Mouse (Mus musculus) adrenal gland, postnatal 25 days (tissue): ENCODE results near the gene Tspan4. TPM values are rescaled to one million over a fixed set of nuclear protein-coding genes. Genes with fewer than 3 reads are reported as not detected.
A peak's percentile ranks its signal among the peaks of the same experiment; 100 is the strongest.

Experiments used
- DNase-seq: peaks from one replicate; pipeline ENCODE4 v3.0.0; 2021; ENCODE audit warnings: mixed read lengths
- total RNA-seq: library from RNA; stranded (reverse); gene quantifications from 2 replicates; pipeline ENCODE4 v1.2.3, GENCODE M21; 2021

Tspan4 gene
- total RNA-seq, 1 experiment from 2014 or later = 99.3 TPM

DNA sequence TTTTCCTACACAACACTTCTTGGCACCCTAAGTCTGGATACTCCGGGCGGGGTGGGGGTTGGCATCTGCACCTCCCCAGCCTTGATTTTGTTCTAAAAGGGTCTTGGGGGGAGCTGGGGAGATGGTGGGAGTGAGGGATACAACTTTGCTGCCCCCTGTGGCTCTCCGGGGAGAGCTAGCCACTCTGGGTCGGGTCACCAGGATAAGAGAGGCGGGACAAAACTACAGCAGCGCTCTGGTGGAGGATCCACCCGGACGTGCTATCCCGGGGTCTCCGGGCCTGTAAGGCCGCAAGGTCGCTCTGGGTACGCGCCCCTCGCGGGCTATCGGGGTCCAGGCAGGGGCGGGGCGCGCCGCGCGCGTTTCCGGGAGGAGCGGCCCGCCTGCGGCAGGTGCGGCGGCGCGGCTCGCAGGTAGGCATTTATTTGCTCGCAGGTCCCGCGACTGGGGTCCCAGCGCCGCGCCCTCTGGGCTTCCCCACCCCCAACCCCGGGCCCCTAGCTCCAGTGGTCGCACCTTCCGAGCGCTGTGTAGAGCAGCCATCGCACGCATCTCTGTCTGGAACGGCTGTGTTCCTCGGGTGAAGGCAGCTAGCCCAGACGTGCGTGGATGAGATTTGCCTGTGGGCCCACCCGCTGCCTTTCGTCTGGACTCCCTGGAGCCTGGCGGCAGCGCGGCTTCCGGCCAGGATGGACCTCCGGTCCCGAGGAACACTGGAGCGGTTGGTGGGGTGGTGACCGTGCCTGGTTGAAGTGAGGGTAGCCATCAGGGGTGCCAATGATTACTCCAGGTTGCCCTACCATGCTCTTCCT is 13.3 kb upstream of the Tspan4 start:
- DNase-seq = no peak

DNA sequence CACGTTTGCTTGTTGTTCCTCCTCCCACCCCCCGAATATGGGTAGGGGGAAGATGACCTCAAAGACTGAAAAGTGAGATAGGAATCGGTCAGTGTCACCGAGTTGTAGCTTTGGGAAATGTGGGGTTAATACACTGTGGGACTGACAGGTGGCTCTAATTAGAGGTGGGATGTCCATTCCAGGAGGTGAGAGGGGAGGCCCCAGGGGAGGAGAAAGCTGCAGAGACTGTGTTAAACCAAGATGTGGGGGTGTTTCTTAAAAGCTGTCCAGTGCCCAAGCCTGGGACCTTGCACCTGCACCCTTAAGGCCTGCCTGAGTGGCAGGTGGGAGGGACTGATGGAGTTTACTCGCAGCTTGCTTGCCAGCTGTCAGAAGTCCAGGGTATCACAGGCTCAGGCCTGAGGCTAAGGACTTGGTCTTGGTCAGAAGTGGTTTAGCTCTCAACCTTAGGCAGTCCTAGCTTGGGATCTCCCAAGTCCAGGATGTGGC is 12.7 kb upstream of the Tspan4 start:
- no peak for DNase-seq

DNA sequence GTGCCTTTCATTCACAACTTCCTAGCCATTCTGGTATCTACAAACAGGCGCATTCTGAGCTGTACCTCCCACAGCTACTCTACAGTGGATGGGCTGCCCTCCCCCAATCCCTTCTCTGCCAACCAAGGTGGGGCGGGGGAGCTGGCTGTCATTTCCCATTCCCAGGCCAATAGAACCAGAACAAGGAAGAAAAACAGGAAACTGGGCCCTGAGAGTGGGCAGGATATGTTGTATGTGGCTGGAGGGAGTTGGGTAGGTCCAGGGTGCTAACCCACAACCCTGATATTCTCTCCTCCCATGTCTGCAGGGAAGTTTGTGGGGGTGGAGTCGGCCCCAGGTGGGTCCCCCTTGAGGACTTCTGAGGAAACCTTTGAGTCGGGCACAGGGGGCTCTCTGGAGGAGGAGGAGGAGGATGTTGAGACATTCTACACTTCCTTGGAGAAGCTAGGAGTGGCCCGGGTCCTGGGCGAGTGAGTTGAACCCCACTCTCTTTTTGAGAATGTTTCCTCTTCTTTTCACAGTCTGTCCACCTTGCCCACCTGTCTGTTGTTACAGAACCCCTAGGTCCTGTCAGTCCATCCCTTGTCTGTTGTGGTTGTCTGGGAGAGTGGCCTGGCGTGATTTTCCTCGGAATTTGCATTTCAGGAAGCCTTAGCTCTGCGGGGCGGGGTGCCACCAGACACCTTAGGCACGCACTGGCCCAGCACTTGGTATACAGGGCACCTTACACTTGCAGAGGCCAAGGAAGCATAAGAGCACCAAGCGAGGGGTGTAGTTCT is 11.0 kb upstream of the Tspan4 start:
- no peak for DNase-seq

DNA sequence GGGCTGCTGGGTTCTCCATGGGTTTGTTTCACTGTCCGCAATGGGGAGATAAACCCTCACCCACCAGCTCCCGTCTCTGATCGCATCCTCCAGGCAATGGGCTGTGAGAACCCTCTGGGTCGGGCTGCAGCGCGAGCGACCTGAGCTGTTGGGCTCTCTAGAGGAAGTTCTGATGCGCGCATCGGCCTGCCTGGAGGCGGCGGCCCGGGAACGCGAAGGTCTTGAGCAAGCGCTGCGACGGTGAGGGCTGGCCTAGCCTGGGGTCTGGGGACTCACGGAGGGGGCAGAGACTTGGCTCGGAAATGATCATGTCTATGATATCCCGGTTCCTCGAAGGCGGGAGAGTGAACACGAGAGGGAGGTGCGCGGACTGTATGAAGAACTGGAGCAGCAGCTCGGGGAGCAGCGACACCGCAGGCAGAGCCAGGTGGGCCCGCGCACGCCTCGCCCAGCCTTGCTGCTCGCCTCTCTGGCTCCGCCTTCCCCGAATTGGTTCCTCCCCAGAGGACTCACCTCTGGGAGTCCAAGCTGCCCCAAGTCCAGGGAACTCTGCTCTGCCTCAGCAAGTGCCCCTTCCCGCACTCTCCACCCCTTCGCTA is 10.3 kb upstream of the Tspan4 start:
- no peak for DNase-seq

DNA sequence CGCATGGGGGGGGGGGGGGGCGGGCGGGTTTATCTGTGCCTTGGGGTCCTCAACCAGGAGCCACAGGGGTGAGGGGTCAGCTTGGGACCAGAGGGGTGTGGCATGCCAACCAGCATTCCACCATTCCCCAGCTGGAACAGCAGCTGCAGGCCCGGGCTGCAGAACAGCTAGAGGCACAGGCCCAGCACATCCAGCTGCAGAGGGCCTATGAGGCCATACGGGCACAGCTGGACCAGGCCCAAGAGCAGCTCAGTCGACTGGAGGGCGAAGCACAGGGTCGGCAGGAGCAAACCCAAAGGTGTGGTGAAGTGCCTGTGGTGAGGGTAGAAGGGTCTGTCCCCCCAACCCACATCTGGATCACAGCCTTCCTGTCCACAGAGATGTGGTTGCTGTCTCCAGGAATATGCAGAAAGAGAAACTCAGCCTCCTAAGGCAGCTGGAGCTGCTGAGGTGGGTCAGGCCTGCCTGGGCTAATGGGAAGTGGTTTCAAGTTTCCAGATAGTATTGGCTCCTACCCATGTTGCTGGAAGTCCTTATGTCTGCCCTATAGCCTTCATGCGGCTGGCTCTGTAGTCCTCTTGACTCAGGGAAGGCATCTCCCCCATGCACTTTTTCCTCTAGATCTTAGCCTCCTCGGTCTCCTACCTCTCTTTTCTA is 9.5 kb upstream of the Tspan4 start:
- no peak for DNase-seq

DNA sequence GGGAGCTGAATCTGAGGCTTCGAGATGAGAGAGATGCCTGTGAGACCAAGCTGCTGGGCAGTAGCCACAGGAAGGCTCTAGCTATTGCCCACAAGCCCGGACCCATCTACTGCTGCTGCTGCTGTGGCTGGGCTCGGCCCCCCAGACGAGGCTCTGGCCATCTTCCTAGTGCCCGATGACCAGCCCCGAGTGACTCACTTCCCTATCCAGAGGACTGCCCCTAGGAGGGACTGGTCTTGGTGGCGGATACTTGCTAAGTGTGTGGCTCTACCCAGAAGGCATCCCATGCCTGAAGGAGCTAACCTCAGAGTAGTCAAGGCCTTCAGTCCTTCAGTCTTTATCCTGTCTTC is 9.0 kb upstream of the Tspan4 start:
- DNase-seq = peak; percentile 35

DNA sequence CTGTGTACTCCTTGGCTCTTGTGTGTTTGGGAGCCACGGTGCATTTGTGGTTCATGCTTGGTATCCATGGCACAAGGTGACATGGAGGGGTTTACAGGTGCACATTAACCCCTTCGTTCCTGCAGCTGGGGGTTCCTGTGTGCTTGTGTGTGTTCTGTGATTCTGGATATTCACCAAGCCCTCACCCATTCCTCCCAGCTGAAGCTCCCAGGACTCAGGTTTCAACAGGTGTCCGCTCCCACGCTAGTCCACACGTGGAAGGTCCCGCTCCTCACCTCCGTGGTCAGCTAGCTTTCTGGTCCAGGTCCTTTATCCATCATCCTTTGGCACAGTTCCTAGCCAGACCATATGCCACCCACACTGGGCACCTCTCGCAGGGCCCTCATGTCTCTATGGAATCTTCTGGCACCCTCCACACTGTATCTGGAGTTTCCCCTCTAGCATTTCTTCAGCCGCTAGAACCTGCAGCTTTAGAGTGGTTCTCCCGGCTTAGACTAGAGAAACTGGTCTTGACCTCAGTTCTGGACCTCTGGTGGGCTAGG is 8.4 kb upstream of the Tspan4 start:
- DNase-seq = no peak

DNA sequence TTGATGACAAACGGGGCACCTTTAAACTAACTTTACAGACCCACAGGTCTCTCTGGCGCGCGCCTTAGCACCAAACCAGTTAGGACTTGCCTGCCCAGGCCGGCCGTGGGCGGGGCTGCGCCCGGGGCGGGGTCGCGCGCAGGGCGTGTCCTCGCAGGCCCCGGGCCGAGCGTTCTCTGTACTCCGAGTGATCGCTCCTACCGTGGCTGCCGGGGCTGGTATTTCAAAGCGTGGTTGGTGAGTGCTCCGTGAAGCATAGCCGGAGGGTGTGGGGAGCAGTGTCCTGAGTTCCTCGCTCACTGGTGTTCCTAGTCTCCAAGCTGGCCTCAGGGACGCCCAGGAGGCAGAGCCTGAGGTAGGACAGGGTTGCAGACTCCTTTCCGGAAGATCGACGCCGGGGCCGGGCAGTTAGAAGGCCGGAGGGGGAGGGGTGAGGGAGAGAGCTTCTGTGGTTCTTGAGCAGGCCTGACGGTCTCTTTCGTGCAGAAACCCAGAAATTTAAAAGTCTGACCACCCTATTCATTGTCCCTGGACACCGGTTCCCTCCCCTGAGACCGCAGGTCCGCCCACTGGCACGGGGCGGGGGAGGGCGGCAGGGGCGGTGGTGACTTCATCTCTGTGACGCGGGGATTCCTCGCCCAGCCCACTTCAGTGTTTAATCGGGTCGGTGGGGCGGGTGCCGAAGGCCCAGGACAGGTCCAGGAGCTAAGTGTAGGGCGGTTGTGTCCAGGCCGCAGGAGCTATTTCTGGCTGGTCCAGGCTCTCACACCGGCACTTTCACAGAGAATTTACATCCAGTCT is 7.6 kb upstream of the Tspan4 start, which contains the start of gene Cd151:
Gene Cd151, plus strand, starts transcription at position 163 of the 801 bp plus-strand sequence.
- peak; percentile 92 for DNase-seq

DNA sequence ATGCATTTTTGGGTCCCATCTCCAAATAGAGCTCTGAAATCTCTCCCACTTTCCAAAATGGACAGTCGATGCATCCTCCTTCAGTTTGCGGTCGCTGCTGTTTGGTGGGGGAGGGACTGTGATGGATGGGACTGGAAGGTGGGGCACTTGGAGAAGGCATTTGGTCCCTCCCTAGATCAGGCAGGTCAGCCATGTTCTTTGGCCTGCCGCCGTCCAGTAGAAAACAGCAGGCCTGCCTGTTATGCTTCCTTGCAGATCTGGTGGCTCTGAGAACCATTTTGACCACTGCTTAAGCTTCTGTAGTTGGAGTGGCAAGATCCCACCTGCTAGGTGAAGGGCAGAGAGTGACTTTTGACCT is 6.9 kb upstream of the Tspan4 start:
- peak; percentile 37 for DNase-seq

DNA sequence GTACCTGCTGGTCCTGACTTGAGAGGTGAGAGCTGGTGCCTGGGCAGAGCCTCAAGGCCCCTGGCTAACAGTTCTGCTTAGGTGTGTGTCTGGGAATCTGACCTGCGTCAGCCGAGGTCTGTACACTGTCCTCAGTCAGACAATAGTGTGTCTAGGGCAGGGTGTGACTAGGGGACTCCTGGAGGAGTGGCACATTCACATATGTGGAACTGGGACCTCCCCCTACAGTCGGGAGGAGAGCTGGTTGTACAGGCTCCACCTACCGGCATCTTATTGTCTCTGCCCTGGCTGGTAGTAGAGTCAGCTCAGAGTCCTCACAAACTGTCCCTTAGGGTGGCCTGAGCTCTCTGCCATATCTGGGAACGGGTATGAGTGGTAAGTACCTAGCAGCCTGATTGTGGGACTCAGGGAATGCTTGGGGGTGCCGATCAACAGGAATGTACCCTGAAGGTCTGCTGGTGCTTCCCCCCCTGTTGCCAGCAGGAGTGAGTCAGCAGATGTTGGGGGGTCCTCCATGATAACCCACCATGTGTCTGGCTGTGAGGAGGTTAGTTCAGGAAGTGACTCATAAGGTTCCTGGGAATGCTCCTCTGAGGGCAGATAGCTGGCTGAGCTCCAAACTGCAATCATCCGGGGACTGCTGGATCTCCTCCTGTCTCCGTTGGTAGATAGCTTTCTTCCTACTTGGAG is 6.4 kb upstream of the Tspan4 start:
- DNase-seq = peak; percentile 78

DNA sequence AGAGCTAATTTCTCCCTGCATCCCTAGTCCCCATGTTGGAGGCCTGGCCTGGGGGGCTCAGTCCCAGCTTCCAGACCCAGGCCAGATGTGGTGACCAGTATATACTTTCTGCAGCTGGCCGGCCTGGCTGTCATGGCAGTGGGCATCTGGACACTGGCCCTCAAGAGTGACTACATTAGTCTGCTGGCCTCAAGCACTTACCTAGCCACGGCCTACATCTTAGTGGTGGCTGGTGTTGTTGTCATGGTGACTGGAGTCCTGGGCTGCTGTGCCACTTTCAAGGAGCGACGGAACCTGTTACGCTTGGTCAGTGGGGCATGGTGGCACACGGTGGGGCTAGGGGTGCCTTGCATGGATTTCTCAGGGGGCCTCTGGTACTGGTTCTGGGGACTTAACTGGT is 5.7 kb upstream of the Tspan4 start:
- no peak for DNase-seq

DNA sequence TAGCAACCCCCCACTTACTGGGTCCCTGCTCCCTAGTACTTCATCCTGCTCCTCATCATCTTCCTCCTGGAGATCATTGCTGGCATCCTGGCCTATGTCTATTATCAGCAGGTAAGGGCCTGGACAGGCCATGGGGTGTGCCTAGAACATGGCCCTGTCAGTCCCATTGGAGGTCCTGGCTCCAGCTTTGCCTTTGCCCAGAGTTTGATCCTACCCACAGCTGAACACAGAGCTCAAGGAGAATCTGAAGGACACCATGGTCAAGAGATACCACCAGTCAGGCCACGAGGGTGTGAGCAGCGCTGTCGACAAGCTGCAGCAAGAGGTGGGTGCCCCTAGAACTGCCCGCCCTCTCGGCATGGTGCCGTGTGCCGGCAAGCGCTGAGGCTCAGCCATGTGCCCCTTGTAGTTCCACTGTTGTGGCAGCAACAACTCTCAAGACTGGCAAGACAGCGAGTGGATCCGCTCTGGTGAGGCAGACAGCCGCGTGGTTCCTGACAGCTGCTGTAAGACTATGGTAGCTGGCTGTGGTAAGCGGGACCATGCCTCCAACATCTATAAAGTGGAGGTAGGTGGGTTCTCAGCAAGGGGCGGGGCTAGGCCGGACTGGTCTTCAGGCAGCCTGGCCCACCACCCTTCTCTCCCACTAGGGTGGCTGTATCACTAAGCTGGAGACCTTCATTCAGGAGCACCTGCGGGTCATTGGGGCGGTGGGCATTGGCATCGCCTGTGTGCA is 5.0 kb upstream of the Tspan4 start:
- DNase-seq = no peak

DNA sequence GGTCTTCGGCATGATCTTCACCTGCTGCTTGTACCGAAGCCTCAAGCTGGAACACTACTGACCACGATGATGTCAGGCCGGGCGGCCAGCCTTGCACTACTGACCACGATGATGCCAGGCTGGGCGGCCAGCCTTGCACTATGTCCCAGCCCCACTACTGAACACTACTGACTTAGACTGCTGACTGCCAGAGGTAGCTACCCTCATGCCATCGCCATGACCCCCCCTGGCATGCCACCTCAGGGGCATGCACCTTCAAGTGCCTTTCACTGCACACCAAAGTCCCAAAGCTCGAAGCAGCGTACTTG is 4.4 kb upstream of the Tspan4 start:
- DNase-seq = no peak

DNA sequence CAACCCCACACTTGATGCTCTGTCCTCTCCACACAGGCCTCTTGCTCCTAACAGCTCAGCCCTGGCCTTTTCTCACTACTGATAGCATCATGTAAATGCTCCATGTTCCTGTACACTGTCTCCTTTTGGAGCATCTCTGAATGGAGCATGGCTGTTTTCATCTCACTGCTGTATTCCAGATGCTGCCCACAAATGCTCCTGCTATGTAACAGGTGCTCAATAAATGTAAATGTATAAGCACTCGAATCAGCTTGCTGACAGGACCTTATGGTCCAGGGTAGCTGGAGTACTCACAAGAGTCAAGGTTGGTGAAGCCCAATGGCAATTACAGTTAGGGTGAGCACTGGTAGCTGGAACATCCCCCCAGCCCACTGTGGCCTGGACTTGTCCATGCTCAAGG is 3.8 kb upstream of the Tspan4 start:
- DNase-seq = no peak

DNA sequence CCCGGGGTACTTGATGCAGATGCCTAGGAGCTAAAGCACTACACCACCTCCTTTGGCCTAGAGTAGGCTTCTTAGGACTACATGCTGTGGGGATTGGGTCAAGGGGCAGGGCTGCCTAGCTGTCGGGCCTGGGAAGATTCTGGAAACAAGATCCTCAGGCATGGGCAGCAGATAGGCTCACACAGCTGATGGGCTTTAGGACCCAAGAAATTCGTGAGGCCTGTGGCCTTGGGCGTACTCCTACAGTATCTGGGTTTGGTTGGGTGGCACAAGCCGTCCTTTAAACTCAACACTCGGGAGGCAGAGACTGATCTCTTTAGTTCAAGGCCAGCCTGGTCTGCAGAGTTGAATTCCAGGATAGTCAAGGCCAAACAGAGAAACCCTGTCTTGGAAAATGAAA is 2.8 kb upstream of the Tspan4 start:
- no peak for DNase-seq

DNA sequence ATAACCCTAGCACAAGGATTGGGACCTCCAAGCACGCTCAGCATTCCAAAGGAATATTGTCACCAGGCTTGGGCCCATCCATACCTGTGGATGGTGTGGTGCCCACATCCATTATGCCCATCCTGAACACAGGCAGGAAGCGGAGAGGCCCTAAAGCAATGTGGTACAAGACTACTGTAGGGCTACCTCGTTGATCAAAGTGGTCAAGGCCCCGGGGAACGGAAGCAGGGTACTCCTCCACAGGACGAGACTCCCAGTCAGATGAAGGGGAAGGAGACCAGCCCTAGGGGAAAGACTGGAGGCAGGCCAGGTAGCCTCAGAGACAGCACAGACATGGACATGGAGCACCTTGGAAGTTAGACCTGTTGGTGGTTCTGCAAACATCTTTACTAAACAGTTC is 2.3 kb upstream of the Tspan4 start:
- no peak for DNase-seq

DNA sequence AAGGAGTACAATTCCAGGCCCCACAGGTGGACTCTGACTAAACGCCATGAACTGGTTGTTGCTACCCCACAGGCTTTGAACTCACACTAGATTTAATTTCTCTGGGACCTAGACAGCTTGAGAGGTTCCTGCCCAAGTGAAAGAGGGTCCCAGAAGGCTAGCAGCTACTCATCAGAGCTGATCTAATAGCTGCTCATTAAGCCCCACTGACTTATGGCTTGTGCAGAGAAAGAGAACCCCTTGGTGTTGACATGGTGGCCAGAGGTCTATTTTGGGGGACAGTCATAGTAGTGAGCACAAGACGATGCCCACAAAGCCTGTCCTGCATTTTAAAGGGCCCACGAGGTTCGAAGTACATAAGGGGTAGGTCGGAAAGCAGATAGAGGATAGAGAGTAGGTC is 880 bp upstream of the Tspan4 start:
- no peak for DNase-seq

DNA sequence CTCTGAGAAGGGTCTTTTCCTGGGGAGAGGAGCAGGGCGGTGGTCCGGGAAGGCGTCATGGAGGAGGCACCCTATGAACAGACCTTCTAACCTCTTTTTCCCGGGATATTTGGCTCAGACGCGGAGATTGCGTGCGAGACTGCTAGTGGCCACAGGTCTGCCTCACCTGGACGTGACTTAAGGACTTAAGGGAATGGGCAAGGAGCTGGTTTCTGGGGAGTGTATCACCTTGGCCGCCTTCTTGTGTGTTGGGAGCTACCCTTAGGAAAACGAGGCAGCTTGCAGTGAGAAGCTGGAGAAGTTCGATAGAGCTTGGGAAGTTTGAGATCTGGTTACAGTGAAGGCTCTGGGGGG is 742 bp downstream of the Tspan4 start:
- DNase-seq = no peak

DNA sequence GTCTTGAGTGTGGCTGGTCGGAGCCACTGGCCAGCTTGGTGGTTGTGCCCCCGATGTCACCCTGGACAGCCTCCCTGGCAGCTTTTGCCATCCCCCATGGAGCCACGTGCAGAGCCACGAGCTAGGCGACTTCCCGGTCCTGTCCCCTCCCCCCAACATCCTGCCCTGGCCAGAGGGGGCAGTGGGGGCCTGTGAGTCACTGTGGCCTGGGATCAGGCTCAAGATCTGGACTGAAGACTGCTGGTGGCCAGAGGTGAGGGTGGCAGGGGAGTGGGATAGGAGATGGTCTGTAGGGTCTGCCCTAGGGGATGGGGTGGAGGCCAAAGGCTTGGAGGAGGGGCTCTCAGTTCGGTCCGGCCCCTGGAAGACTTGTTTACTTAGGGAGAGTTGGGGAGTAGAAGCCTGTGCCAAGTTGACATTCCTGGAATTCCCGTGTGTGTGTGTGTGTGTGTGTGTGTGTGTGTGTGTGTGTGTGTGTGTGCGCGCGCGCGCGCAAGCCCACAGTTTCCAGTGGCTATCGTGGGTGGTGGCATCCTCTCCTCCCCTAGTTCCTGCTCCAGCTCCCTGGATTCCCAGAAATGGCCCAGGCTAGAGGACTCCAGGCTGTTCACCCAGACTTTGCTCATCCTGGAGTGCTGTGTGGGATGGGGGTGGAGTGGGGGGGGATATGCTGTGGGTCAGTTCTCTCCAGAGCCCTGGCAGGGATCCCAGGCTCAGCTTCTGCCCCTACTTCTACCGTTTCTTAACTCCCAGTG is 1.4 kb downstream of the Tspan4 start:
- peak; percentile 89 for DNase-seq

DNA sequence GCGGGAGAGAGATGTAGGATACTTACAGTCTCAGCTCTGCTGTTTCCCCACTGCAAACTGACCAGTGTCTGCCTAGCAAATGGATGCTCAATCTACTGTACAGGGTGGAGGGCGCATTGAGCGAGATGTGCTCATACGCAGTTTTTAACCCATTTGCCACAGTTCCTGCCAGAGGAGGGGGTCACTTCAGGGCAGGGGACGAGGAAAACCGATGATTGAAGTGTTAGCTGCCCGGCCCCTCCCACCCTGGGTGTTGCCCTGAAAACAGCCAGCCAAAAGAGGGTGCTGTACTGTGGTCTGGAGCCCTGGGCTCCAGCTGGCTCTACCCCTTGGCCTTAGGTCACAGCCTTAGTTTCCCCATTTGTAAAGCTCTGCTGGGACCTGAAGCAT is 1.9 kb downstream of the Tspan4 start:
- no peak for DNase-seq
